Comparison of ENCODE assay signal across 22 mouse cellular contexts in the genomic region with DNA sequence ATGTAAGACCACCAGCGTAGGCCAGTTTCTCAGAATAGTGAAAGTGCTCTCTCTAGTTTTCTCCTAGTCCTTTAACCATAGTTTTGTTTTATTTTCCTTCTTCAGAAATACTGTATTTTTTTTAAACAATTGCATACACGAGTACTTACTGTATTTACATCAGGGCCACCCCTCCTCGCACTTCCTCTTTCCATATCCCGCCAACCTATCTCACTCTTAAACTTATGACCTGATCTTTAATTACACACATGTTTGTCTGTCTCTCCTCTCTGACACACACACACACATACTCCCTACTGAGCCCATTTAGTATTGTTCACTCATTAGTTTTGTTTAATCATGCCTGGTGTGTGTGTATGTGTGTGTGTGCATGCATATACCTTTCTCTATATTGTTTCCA.
DNase-seq lines count a peak whose midpoint lies in the region; ATAC-seq lines count a peak whose summit lies in the region.
"Had no signal": no experiment of that assay in that cellular context is flagged by ENCODE, and none has a peak within 500 bp of the region (broad histone marks: within the 10 kb centered on the region; RNA-seq: fewer than 3 reads in every experiment).

No protein-coding gene starts in this region.

- ATAC-seq in megakaryocyte progenitor cell, adult 5-6 weeks (replicated peaks; ENCODE audit: poor library complexity) = peak; percentile 44; the same call in 1 of the 2 replicates
- ATAC-seq: CD4-positive, CD25-positive, alpha-beta regulatory T cell, adult 4 months; forebrain, embryonic 15.5 days; intestine, postnatal 0 days had no signal

- peak; percentile 24 for DNase-seq in heart, adult 11 months
- DNase-seq in heart, adult 9 months (ENCODE audit: low spot score in 2 of 2) = no peak
- peak; percentile 22 for DNase-seq in MEL-GATA-1-ER (ENCODE audit: extremely low read depth, low read depth)
- no peak for DNase-seq in heart, postnatal 10 days
- DNase-seq in kidney, postnatal 25 days = no peak
- no peak for DNase-seq in frontal cortex, postnatal 14 days (ENCODE audit: low spot score in 2 of 2)
- DNase-seq: adrenal gland, adult 2 months; adrenal gland, postnatal 14 days; cerebellum, adult 11 months; cerebellum, adult 2 months; cerebellum, adult 9-11 months; cerebellum, postnatal 25 days; embryo, embryonic 11 days; gastrocnemius, adult 2 months; gastrocnemius, postnatal 14 days; heart, adult 2 months; heart, postnatal 14 days; heart, postnatal 4 days had no signal

- intact Hi-C loops in heart, postnatal 10 days (cut with DNase I) = no loop called here

Comparison
In these comparisons a context has a peak if more than half of its experiments do, and no peak if none do; other contexts are left out.
1. DNase-seq: peak in heart, adult 11 months (single experiment) and MEL-GATA-1-ER (single experiment); none in heart, adult 9 months (0 of 2), heart, postnatal 10 days (0 of 2), kidney, postnatal 25 days (0 of 2) and frontal cortex, postnatal 14 days (0 of 2).